Mouse (Mus musculus) limb, embryonic 13.5 days (tissue): ENCODE measurements around the gene Spty2d1. TPM values are rescaled to one million over a fixed set of nuclear protein-coding genes. Genes with fewer than 3 reads are reported as not detected.
"Not testable (repeated sequence)": the region's sequence is repeated elsewhere in the genome, so short reads cannot be mapped to it uniquely, and the experiment has no call there.

Source experiments
- ATAC-seq: fragments of 200-750 bp; cut with Nextera tagmentation; 2 replicates; pipeline ENCODE4 v1.8.0; 2017; ENCODE audit warnings: low read depth, moderate number of reproducible peaks, moderate TSS enrichment; ENCODE audit not compliant: low FRiP score
- H3K27ac ChIP-seq: fragments of 300-500 bp; sonication (generic); 2 replicates; pipeline ENCODE4 v1.5.1; 2015; ENCODE audit warnings: inconsistent platforms, mild to moderate bottlenecking, moderate library complexity
- H3K27me3 ChIP-seq: fragments of 300-500 bp; sonication (generic); 2 replicates; pipeline ENCODE4 v1.6.1; 2015; ENCODE audit warnings: mild to moderate bottlenecking, inconsistent platforms
- H3K36me3 ChIP-seq: fragments of 300-500 bp; sonication (generic); 2 replicates; pipeline ENCODE4 v1.6.1; 2015; ENCODE audit warnings: inconsistent platforms, mild to moderate bottlenecking, moderate library complexity
- H3K4me1 ChIP-seq: fragments of 300-500 bp; sonication (generic); 2 replicates; pipeline ENCODE4 v1.6.1; 2015; ENCODE audit warnings: inconsistent platforms
- H3K4me2 ChIP-seq: fragments of 300-500 bp; sonication (generic); replicated peaks from 2 replicates; pipeline ENCODE4 v1.6.1; 2015; ENCODE audit warnings: inconsistent platforms, mild to moderate bottlenecking, moderate library complexity
- H3K4me3 ChIP-seq: fragments of 300-500 bp; sonication (generic); 2 replicates; pipeline ENCODE4 v1.5.1; 2015; ENCODE audit warnings: moderate library complexity, mild to moderate bottlenecking, inconsistent platforms
- H3K9ac ChIP-seq: fragments of 300-500 bp; sonication (generic); 2 replicates; pipeline ENCODE4 v1.6.1; 2015; ENCODE audit warnings: mild to moderate bottlenecking, inconsistent platforms
- H3K9me3 ChIP-seq: fragments of 300-500 bp; sonication (generic); 2 replicates; pipeline ENCODE4 v1.6.1; 2016; ENCODE audit warnings: inconsistent platforms
- WGBS: fragments of 180-500 bp; shearing (Covaris S2); methylation state at CpG from one replicate; pipeline ENCODE4 v1.1.7; 2015; 5-methylcytosine and 5-hydroxymethylcytosine counted together
- polyA plus RNA-seq: library from polyadenylated mRNA; unstranded; fragments of >200 nt; fragmentation: Nextera tagmentation; extraction: Ambion mirVana; gene quantifications from 2 replicates; pipeline ENCODE4 v1.2.1, GENCODE M21; 2015

Spty2d1 gene
- polyA plus RNA-seq, 1 experiment from 2014 or later: 21.8 TPM

- no peak overlapping the region for H3K4me2 ChIP-seq
- H3K36me3 ChIP-seq: no peaks in the 10 kb centered on the region
- no peak overlapping the region for H3K4me3 ChIP-seq
- no peak overlapping the region for H3K9ac ChIP-seq
- H3K4me1 ChIP-seq: no peaks in the 10 kb centered on the region
- H3K27ac ChIP-seq: no peak overlapping the region
- H3K9me3 ChIP-seq: no peaks in the 10 kb centered on the region
- 85% methylated on average over 3 of the region's 3 CpGs for WGBS
- ATAC-seq: no peak
- no peaks in the 10 kb centered on the region for H3K27me3 ChIP-seq
Observed at GRCm38 (mm10) chr7:47041706-47042105, 33.5 kb upstream of the Spty2d1 start.

GRCm38 (mm10) chr7:47035426-47035825 is 27.2 kb upstream of the Spty2d1 start:
- Histone ChIP-seq H3K9ac (no peak overlapping the region), H3K9me3 (no peaks in the 10 kb centered on the region), H3K4me1 (no peaks in the 10 kb centered on the region), H3K27ac (no peak overlapping the region), H3K36me3 (no peaks in the 10 kb centered on the region), H3K27me3 (no peaks in the 10 kb centered on the region), H3K4me3 (no peak overlapping the region), H3K4me2 (no peak overlapping the region)
- 78% methylated on average over 8 of the region's 8 CpGs for WGBS
- ATAC-seq: no peak

GRCm38 (mm10) chr7:47034785-47035384 is 26.7 kb upstream of the Spty2d1 start:
- Histone ChIP-seq H3K27me3 (no peaks in the 10 kb centered on the region), H3K9ac (no peak overlapping the region), H3K4me3 (no peak overlapping the region), H3K4me1 (no peaks in the 10 kb centered on the region), H3K4me2 (no peak overlapping the region), H3K27ac (no peak overlapping the region), H3K36me3 (no peaks in the 10 kb centered on the region), H3K9me3 (no peaks in the 10 kb centered on the region)
- ATAC-seq: no peak
- 88% methylated on average over 4 of the region's 4 CpGs for WGBS

- no peaks in the 10 kb centered on the region for H3K27me3 ChIP-seq
- H3K4me1 ChIP-seq: no peaks in the 10 kb centered on the region
- 76% methylated on average over 4 of the region's 4 CpGs for WGBS
- no peak for ATAC-seq
- no peaks in the 10 kb centered on the region for H3K36me3 ChIP-seq
- H3K27ac ChIP-seq: no peak overlapping the region
- H3K9me3 ChIP-seq: no peaks in the 10 kb centered on the region
- H3K4me2 ChIP-seq: no peak overlapping the region
- no peak overlapping the region for H3K4me3 ChIP-seq
- H3K9ac ChIP-seq: no peak overlapping the region
Observed at GRCm38 (mm10) chr7:47031371-47031770, 23.2 kb upstream of the Spty2d1 start.

GRCm38 (mm10) chr7:47030517-47031193 is 22.4 kb upstream of the Spty2d1 start:
- 76% methylated on average over 9 of the region's 9 CpGs for WGBS
- H3K4me1 ChIP-seq: no peaks in the 10 kb centered on the region

GRCm38 (mm10) chr7:47027520-47027919 is 19.3 kb upstream of the Spty2d1 start:
- H3K9ac ChIP-seq: no peak overlapping the region
- H3K27me3 ChIP-seq: peaks cover 4% of the 10 kb centered on the region; the same call in 1 of the 2 replicates
- H3K4me3 ChIP-seq: no peak overlapping the region
- WGBS: 97% methylated on average over 1 of the region's 1 CpGs
- H3K36me3 ChIP-seq: no peaks in the 10 kb centered on the region
- no peaks in the 10 kb centered on the region for H3K4me1 ChIP-seq
- H3K9me3 ChIP-seq: no peaks in the 10 kb centered on the region
- H3K27ac ChIP-seq: no peak overlapping the region
- H3K4me2 ChIP-seq: no peak overlapping the region
- no peak for ATAC-seq

More at GRCm38 (mm10) chr7:47030517-47031193, 22.4 kb upstream of the Spty2d1 start:
- H3K4me2 ChIP-seq: no peak overlapping the region
- H3K9ac ChIP-seq: no peak overlapping the region
- no peak for ATAC-seq
- H3K36me3 ChIP-seq: no peaks in the 10 kb centered on the region
- no peak overlapping the region for H3K4me3 ChIP-seq
- no peaks in the 10 kb centered on the region for H3K27me3 ChIP-seq
- no peaks in the 10 kb centered on the region for H3K9me3 ChIP-seq
- no peak overlapping the region for H3K27ac ChIP-seq

- 81% methylated on average over 3 of the region's 3 CpGs for WGBS
- not testable (repeated sequence) for H3K27me3 ChIP-seq, H3K36me3 ChIP-seq, H3K4me2 ChIP-seq, H3K9me3 ChIP-seq, H3K9ac ChIP-seq, H3K27ac ChIP-seq, H3K4me1 ChIP-seq, ATAC-seq, H3K4me3 ChIP-seq
Observed at GRCm38 (mm10) chr7:47026899-47027298, 18.7 kb upstream of the Spty2d1 start.

GRCm38 (mm10) chr7:47025429-47025828 is 17.2 kb upstream of the Spty2d1 start:
- ATAC-seq: no peak
- 76% methylated on average over 9 of the region's 9 CpGs for WGBS
- Histone ChIP-seq H3K27ac (no peak overlapping the region), H3K36me3 (no peaks in the 10 kb centered on the region), H3K4me1 (0 out of 2 replicates have a peak, but pooled peaks cover 4% of the 10 kb centered on the region), H3K27me3 (peaks cover 6% of the 10 kb centered on the region; the same call in 1 of the 2 replicates), H3K4me3 (no peak overlapping the region), H3K9ac (no peak overlapping the region), H3K4me2 (no peak overlapping the region), H3K9me3 (no peaks in the 10 kb centered on the region)

GRCm38 (mm10) chr7:47024454-47024853 is 16.2 kb upstream of the Spty2d1 start:
- H3K9ac ChIP-seq: no peak overlapping the region
- no peak overlapping the region for H3K4me2 ChIP-seq
- H3K4me3 ChIP-seq: no peak overlapping the region
- no peak overlapping the region for H3K27ac ChIP-seq
- H3K9me3 ChIP-seq: no peaks in the 10 kb centered on the region
- 88% methylated on average over 7 of the region's 7 CpGs for WGBS
- H3K36me3 ChIP-seq: no peaks in the 10 kb centered on the region
- 0 out of 2 replicates have a peak, but pooled peaks cover 4% of the 10 kb centered on the region for H3K4me1 ChIP-seq
- peaks cover 8% of the 10 kb centered on the region; the same call in 1 of the 2 replicates for H3K27me3 ChIP-seq
- no peak for ATAC-seq

GRCm38 (mm10) chr7:47023530-47023929 is 15.3 kb upstream of the Spty2d1 start:
- H3K4me2 ChIP-seq: no peak overlapping the region
- H3K9ac ChIP-seq: no peak overlapping the region
- no peaks in the 10 kb centered on the region for H3K36me3 ChIP-seq
- 0 out of 2 replicates have a peak, but pooled peaks cover 4% of the 10 kb centered on the region for H3K4me1 ChIP-seq
- no peaks in the 10 kb centered on the region for H3K9me3 ChIP-seq
- H3K27ac ChIP-seq: no peak overlapping the region
- H3K4me3 ChIP-seq: no peak overlapping the region
- 0 out of 2 replicates have a peak, but pooled peaks have one; percentile 29 for ATAC-seq
- H3K27me3 ChIP-seq: peaks cover 8% of the 10 kb centered on the region; the same call in 1 of the 2 replicates
- 18% methylated on average over 6 of the region's 6 CpGs for WGBS

- no peaks in the 10 kb centered on the region for H3K9me3 ChIP-seq
- H3K4me1 ChIP-seq: 0 out of 2 replicates have a peak, but pooled peaks cover 4% of the 10 kb centered on the region
- no peak for ATAC-seq
- H3K4me3 ChIP-seq: no peak overlapping the region
- no peaks in the 10 kb centered on the region for H3K36me3 ChIP-seq
- no peak overlapping the region for H3K4me2 ChIP-seq
- peaks cover 8% of the 10 kb centered on the region; the same call in 1 of the 2 replicates for H3K27me3 ChIP-seq
- 67% methylated on average over 7 of the region's 8 CpGs for WGBS
- no peak overlapping the region for H3K27ac ChIP-seq
- H3K9ac ChIP-seq: no peak overlapping the region
Observed at GRCm38 (mm10) chr7:47022482-47022881, 14.3 kb upstream of the Spty2d1 start.

GRCm38 (mm10) chr7:47020956-47021355 is 12.7 kb upstream of the Spty2d1 start:
- Histone ChIP-seq H3K27ac (no peak overlapping the region), H3K4me2 (peak overlapping the region; percentile 27; the same call in 1 of the 2 replicates), H3K9ac (no peak overlapping the region), H3K4me1 (0 out of 2 replicates have a peak, but pooled peaks cover 4% of the 10 kb centered on the region), H3K27me3 (peaks cover 8% of the 10 kb centered on the region; the same call in 1 of the 2 replicates), H3K9me3 (no peaks in the 10 kb centered on the region), H3K4me3 (no peak overlapping the region), H3K36me3 (no peaks in the 10 kb centered on the region)
- WGBS: 8% methylated on average over 8 of the region's 8 CpGs
- no peak for ATAC-seq
